Mouse (Mus musculus): ENCODE results near the gene Apobr. TPM values are rescaled to one million over a fixed set of nuclear protein-coding genes. Genes with fewer than 3 reads are reported as not detected.

The Apobr gene
- polyA plus RNA-seq, 1 experiment from 2014 or later, result 0.44 TPM

Small RNA genes within 50 kb of the gene (microRNA-seq; reads per million reads assigned to microRNA genes)
- 0.66 reads per million for gene Mir7059

Other genes with a start within 250 kb of the Apobr start
- 0.50 and 0.91 TPM in 2 replicates for gene Lat, start 215.4 kb upstream of the Apobr start, polyA plus RNA-seq (2014; fragmentation: Nextera tagmentation; extraction: Ambion mirVana)
- gene Spns1, start 207.5 kb upstream of the Apobr start, polyA plus RNA-seq (2014; fragmentation: Nextera tagmentation; extraction: Ambion mirVana), result 48.4 and 53.8 TPM in 2 replicates
- 3.7 and 4.1 TPM in 2 replicates for gene Nfatc2ip, start 188.2 kb upstream of the Apobr start, polyA plus RNA-seq (2014; fragmentation: Nextera tagmentation; extraction: Ambion mirVana)
- gene Cd19, start 170.1 kb upstream of the Apobr start, polyA plus RNA-seq (2014; fragmentation: Nextera tagmentation; extraction: Ambion mirVana), result 0.33 TPM in 1 of 2 replicates, not detected in the other
- 15.6 and 21.4 TPM in 2 replicates for gene Rabep2, start 156.2 kb upstream of the Apobr start, polyA plus RNA-seq (2014; fragmentation: Nextera tagmentation; extraction: Ambion mirVana)
- 0.12 and 0.24 TPM in 2 replicates for gene Atp2a1, start 121.8 kb upstream of the Apobr start, polyA plus RNA-seq (2014; fragmentation: Nextera tagmentation; extraction: Ambion mirVana)
- 49.2 and 59.5 TPM in 2 replicates for gene Sh2b1, start 109.5 kb upstream of the Apobr start, polyA plus RNA-seq (2014; fragmentation: Nextera tagmentation; extraction: Ambion mirVana)
- gene Tufm, start 97.6 kb upstream of the Apobr start, polyA plus RNA-seq (2014; fragmentation: Nextera tagmentation; extraction: Ambion mirVana), result 135 and 147 TPM in 2 replicates
- 36.5 and 46.3 TPM in 2 replicates for gene Atxn2l, start 81.5 kb upstream of the Apobr start, polyA plus RNA-seq (2014; fragmentation: Nextera tagmentation; extraction: Ambion mirVana)
- 163 and 182 TPM in 2 replicates for gene Eif3c, start 18.5 kb upstream of the Apobr start, polyA plus RNA-seq (2014; fragmentation: Nextera tagmentation; extraction: Ambion mirVana)
- 24.0 and 28.0 TPM in 2 replicates for gene Cln3, start 875 bp downstream of the Apobr start, polyA plus RNA-seq (2014; fragmentation: Nextera tagmentation; extraction: Ambion mirVana)
- gene Il27, start 10.0 kb downstream of the Apobr start, polyA plus RNA-seq (2014; fragmentation: Nextera tagmentation; extraction: Ambion mirVana), result not detected in 2 replicates
- gene Nupr1, start 45.9 kb downstream of the Apobr start, polyA plus RNA-seq (2014; fragmentation: Nextera tagmentation; extraction: Ambion mirVana), result 7.0 and 8.5 TPM in 2 replicates
- 61.3 and 66.1 TPM in 2 replicates for gene Sgf29, start 64.4 kb downstream of the Apobr start, polyA plus RNA-seq (2014; fragmentation: Nextera tagmentation; extraction: Ambion mirVana)
- 3.3 and 5.7 TPM in 2 replicates for gene Sult1a1, start 91.5 kb downstream of the Apobr start, polyA plus RNA-seq (2014; fragmentation: Nextera tagmentation; extraction: Ambion mirVana)
- 147 and 164 TPM in 2 replicates for gene Bola2, start 110.5 kb downstream of the Apobr start, polyA plus RNA-seq (2014; fragmentation: Nextera tagmentation; extraction: Ambion mirVana)
- 8.8 and 10.1 TPM in 2 replicates for gene Slx1b, start 110.8 kb downstream of the Apobr start, polyA plus RNA-seq (2014; fragmentation: Nextera tagmentation; extraction: Ambion mirVana)
- gene Coro1a, start 122.8 kb downstream of the Apobr start, polyA plus RNA-seq (2014; fragmentation: Nextera tagmentation; extraction: Ambion mirVana), result 97.2 and 111 TPM in 2 replicates
- gene Mapk3, start 174.7 kb downstream of the Apobr start, polyA plus RNA-seq (2014; fragmentation: Nextera tagmentation; extraction: Ambion mirVana), result 90.8 and 99.7 TPM in 2 replicates
- gene Gdpd3, start 181.4 kb downstream of the Apobr start, polyA plus RNA-seq (2014; fragmentation: Nextera tagmentation; extraction: Ambion mirVana), result 1.2 and 1.3 TPM in 2 replicates
- 206 and 230 TPM in 2 replicates for gene Ypel3, start 192.0 kb downstream of the Apobr start, polyA plus RNA-seq (2014; fragmentation: Nextera tagmentation; extraction: Ambion mirVana)
- gene Tbx6, start 196.5 kb downstream of the Apobr start, polyA plus RNA-seq (2014; fragmentation: Nextera tagmentation; extraction: Ambion mirVana), result 0.42 and 0.47 TPM in 2 replicates
- 231 and 256 TPM in 2 replicates for gene Ppp4c, start 207.6 kb downstream of the Apobr start, polyA plus RNA-seq (2014; fragmentation: Nextera tagmentation; extraction: Ambion mirVana)
- 31.3 and 37.4 TPM in 2 replicates for gene Fam57b, start 212.7 kb downstream of the Apobr start, polyA plus RNA-seq (2014; fragmentation: Nextera tagmentation; extraction: Ambion mirVana)
- not detected in 2 replicates for gene 4930451I11Rik, start 246.7 kb downstream of the Apobr start, polyA plus RNA-seq (2014; fragmentation: Nextera tagmentation; extraction: Ambion mirVana)

All from forebrain, embryonic 14.5 days (tissue).